Comparison of ENCODE assay signal across 28 mouse cellular contexts in genomic region chr12:56537931-56538330, GRCm38 (mm10). TPM values are rescaled to one million over a fixed set of nuclear protein-coding genes. Genes with fewer than 3 reads are reported as not detected.
A peak's percentile ranks its signal among the peaks of the same experiment; 100 is the strongest.
DNase-seq lines count a peak whose midpoint lies in the region; ATAC-seq and TF ChIP-seq lines count a peak whose summit lies in the region.
"Had no signal": no experiment of that assay in that cellular context is flagged by ENCODE, and none has a peak within 500 bp of the region (broad histone marks: within the 10 kb centered on the region; RNA-seq: fewer than 3 reads in every experiment).

No protein-coding gene starts in this region.

- no peaks in the 10 kb centered on the region for H3K4me1 ChIP-seq in lung, embryonic 14.5 days (ENCODE audit: insufficient read depth)
- H3K4me1 ChIP-seq in midbrain, embryonic 13.5 days (replicated peaks), result peaks cover 18% of the 10 kb centered on the region
- peaks cover 14% of the 10 kb centered on the region; the same call in 1 of the 2 replicates for H3K4me1 ChIP-seq in midbrain, embryonic 16.5 days (ENCODE audit: control insufficient read depth, insufficient read depth, low read length)
- H3K4me1 ChIP-seq in hindbrain, embryonic 13.5 days (replicated peaks), result peaks cover 24% of the 10 kb centered on the region
- H3K4me1 ChIP-seq: liver, embryonic 12.5 days had no signal

- H3K27ac ChIP-seq in lung, embryonic 14.5 days (ENCODE audit: low read depth), result peak overlapping the region; percentile 98
- no peak overlapping the region for H3K27ac ChIP-seq in midbrain, embryonic 13.5 days
- no peak overlapping the region for H3K27ac ChIP-seq in midbrain, embryonic 16.5 days (ENCODE audit: low read length)
- H3K27ac ChIP-seq in hindbrain, embryonic 13.5 days, result no peak overlapping the region
- H3K27ac ChIP-seq: embryonic facial prominence, embryonic 15.5 days; hindbrain, embryonic 10.5 days; hindbrain, postnatal 0 days; layer of hippocampus, adult 2 months; limb, embryonic 13.5 days; liver, embryonic 12.5 days; macrophage; neural tube, embryonic 13.5 days had no signal

- peaks cover 94% of the 10 kb centered on the region for H3K27me3 ChIP-seq in lung, embryonic 14.5 days (ENCODE audit: insufficient read depth, low read length)
- peaks cover 96% of the 10 kb centered on the region for H3K27me3 ChIP-seq in midbrain, embryonic 13.5 days
- peaks cover 58% of the 10 kb centered on the region for H3K27me3 ChIP-seq in midbrain, embryonic 16.5 days (ENCODE audit: control insufficient read depth, insufficient read depth, low read depth, low read length)
- H3K27me3 ChIP-seq in hindbrain, embryonic 13.5 days, result peaks cover 98% of the 10 kb centered on the region

- ATAC-seq in lung, embryonic 14.5 days (ENCODE audit: insufficient read depth), result no peak
- no peak for ATAC-seq in midbrain, embryonic 13.5 days
- ATAC-seq in midbrain, embryonic 16.5 days, result no peak
- ATAC-seq in hindbrain, embryonic 13.5 days (ENCODE audit: low FRiP score), result no peak
- ATAC-seq: activated CD4-positive, CD25-positive, alpha-beta regulatory T cell, adult 4 months; hindbrain, postnatal 0 days; intestine, postnatal 0 days; liver, embryonic 12.5 days had no signal

- H3K9ac ChIP-seq in lung, embryonic 14.5 days, result peak overlapping the region; percentile 90
- no peak overlapping the region for H3K9ac ChIP-seq in midbrain, embryonic 13.5 days (replicated peaks)
- H3K9ac ChIP-seq in midbrain, embryonic 16.5 days (ENCODE audit: low read depth, low read length), result no peak overlapping the region
- no peak overlapping the region for H3K9ac ChIP-seq in hindbrain, embryonic 13.5 days
- H3K9ac ChIP-seq: embryonic facial prominence, embryonic 15.5 days; limb, embryonic 13.5 days; liver, embryonic 12.5 days; neural tube, embryonic 13.5 days had no signal

- TF ChIP-seq CTCF in lung, embryonic 14.5 days (IDR thresholded peaks at IDR 0.05; ENCODE audit: low read depth), result 0 out of 2 replicates have a peak, but pooled peaks have one; percentile 6

- H3K4me3 ChIP-seq in lung, embryonic 14.5 days (ENCODE audit: low read depth, low read length), result peak overlapping the region; percentile 53
- no peak overlapping the region for H3K4me3 ChIP-seq in midbrain, embryonic 13.5 days (replicated peaks)
- no peak overlapping the region for H3K4me3 ChIP-seq in midbrain, embryonic 16.5 days (ENCODE audit: low read depth, low read length)
- H3K4me3 ChIP-seq in hindbrain, embryonic 13.5 days, result no peak overlapping the region
- H3K4me3 ChIP-seq: embryonic facial prominence, embryonic 15.5 days; hindbrain, embryonic 10.5 days; layer of hippocampus, adult 2 months; limb, embryonic 13.5 days; liver, embryonic 12.5 days; neural tube, embryonic 13.5 days had no signal

- H3K9me3 ChIP-seq in lung, embryonic 14.5 days (ENCODE audit: low read depth, low read length), result no peaks in the 10 kb centered on the region
- no peaks in the 10 kb centered on the region for H3K9me3 ChIP-seq in midbrain, embryonic 13.5 days
- H3K9me3 ChIP-seq in midbrain, embryonic 16.5 days (replicated peaks; ENCODE audit: control insufficient read depth, low read length, poor library complexity, severe bottlenecking), result no peaks in the 10 kb centered on the region
- H3K9me3 ChIP-seq in hindbrain, embryonic 13.5 days, result no peaks in the 10 kb centered on the region
- H3K9me3 ChIP-seq: embryonic facial prominence, embryonic 15.5 days; hindbrain, embryonic 10.5 days; limb, embryonic 13.5 days; liver, embryonic 12.5 days; neural tube, embryonic 13.5 days had no signal

- peak overlapping the region; percentile 59 for H3K4me2 ChIP-seq in lung, embryonic 14.5 days
- peak overlapping the region; percentile 21; the same call in 1 of the 2 replicates for H3K4me2 ChIP-seq in midbrain, embryonic 13.5 days (replicated peaks)
- H3K4me2 ChIP-seq in midbrain, embryonic 16.5 days (ENCODE audit: low read length), result no peak overlapping the region
- no peak overlapping the region for H3K4me2 ChIP-seq in hindbrain, embryonic 13.5 days
- H3K4me2 ChIP-seq: embryonic facial prominence, embryonic 15.5 days; heart, embryonic 11.5 days; limb, embryonic 13.5 days; liver, embryonic 12.5 days; neural tube, embryonic 13.5 days had no signal

- 2% methylated on average over 6 of the region's 6 CpGs for WGBS in lung, embryonic 14.5 days
- under 1% methylated on average over 6 of the region's 6 CpGs for WGBS in midbrain, embryonic 13.5 days
- WGBS in midbrain, embryonic 16.5 days, result 5% methylated on average over 6 of the region's 6 CpGs
- 2% methylated on average over 6 of the region's 6 CpGs for whole genome bisulfite sequencing in hindbrain, embryonic 13.5 days

- H3K36me3 ChIP-seq in lung, embryonic 14.5 days (ENCODE audit: insufficient read depth), result peaks cover 9% of the 10 kb centered on the region; the same call in 1 of the 2 replicates
- H3K36me3 ChIP-seq in midbrain, embryonic 13.5 days, result no peaks in the 10 kb centered on the region
- H3K36me3 ChIP-seq in midbrain, embryonic 16.5 days (ENCODE audit: control insufficient read depth, insufficient read depth, low read length), result no peaks in the 10 kb centered on the region
- H3K36me3 ChIP-seq in hindbrain, embryonic 13.5 days, result no peaks in the 10 kb centered on the region
- H3K36me3 ChIP-seq: embryonic facial prominence, embryonic 15.5 days; hindbrain, embryonic 10.5 days; limb, embryonic 13.5 days; liver, embryonic 12.5 days; neural tube, embryonic 13.5 days had no signal

- DNase-seq in embryo, embryonic 11 days, result peak; percentile 17
- no peak for DNase-seq in embryo, embryonic 10 days (ENCODE audit: low spot score)
- no peak for DNase-seq in lung, embryonic 14.5 days
- no peak for DNase-seq in lung, postnatal 36 days
- DNase-seq in spleen, postnatal 36 days (ENCODE audit: low spot score in 2 of 2), result no peak
- DNase-seq: adrenal gland, adult 8-10 months; cerebellum, adult 18-20 months; cerebellum, postnatal 14 days; gastrocnemius, postnatal 10 days; kidney, postnatal 25 days; thymus, adult 18-20 months; thymus, postnatal 36 days had no signal

RNA-seq across cellular contexts. Expression of gene Nkx2-1, which starts 1.2 kb away (rescaled TPM):
- polyA plus RNA-seq in lung, embryonic 14.5 days (2014; fragmentation: Nextera tagmentation; extraction: Ambion mirVana), result 94.6 and 95.1 TPM in 2 replicates
- polyA plus RNA-seq in midbrain, embryonic 13.5 days (2015; fragmentation: Nextera tagmentation; extraction: Ambion mirVana), result 6.2 and 9.2 TPM in 2 replicates
- 3.2 and 5.7 TPM in 2 replicates for polyA plus RNA-seq in midbrain, embryonic 16.5 days (2015; fragmentation: Nextera tagmentation; extraction: Ambion mirVana)
- 0.31 TPM in 1 of 2 replicates, not detected in the other for polyA plus RNA-seq in hindbrain, embryonic 13.5 days (2015; fragmentation: Nextera tagmentation; extraction: Ambion mirVana)
- polyA plus RNA-seq: activated CD4-positive, CD25-positive, alpha-beta regulatory T cell, adult 4 months; embryonic facial prominence, embryonic 15.5 days; hindbrain, postnatal 0 days; intestine, postnatal 0 days; kidney, embryonic 14.5 days; limb, embryonic 13.5 days; liver, embryonic 12.5 days; macrophage; stomach, embryonic 16.5 days had no signal

Comparison
In these comparisons a context has a peak if more than half of its experiments do, and no peak if none do; other contexts are left out.
1. H3K4me2 ChIP-seq: peak in lung, embryonic 14.5 days (single experiment) and midbrain, embryonic 13.5 days (single experiment); none in midbrain, embryonic 16.5 days (single experiment) and hindbrain, embryonic 13.5 days (single experiment).